Mouse (Mus musculus) intestine, embryonic 16.5 days (tissue): ENCODE measurements around the gene Fibp. TPM values are rescaled to one million over a fixed set of nuclear protein-coding genes. Genes with fewer than 3 reads are reported as not detected.

Experiments used
- ATAC-seq: fragments of 200-750 bp; cut with Nextera tagmentation; 2 replicates; pipeline ENCODE4 v1.8.0; 2017; ENCODE audit warnings: moderate TSS enrichment, moderate library complexity
- H3K27ac ChIP-seq: fragments of 300-500 bp; sonication (generic); 2 replicates; pipeline ENCODE4 v1.5.1; 2014; ENCODE audit warnings: mild to moderate bottlenecking, low read length
- H3K27me3 ChIP-seq: fragments of 300-500 bp; sonication (generic); replicated peaks from 2 replicates; pipeline ENCODE4 v1.6.1; 2014; ENCODE audit warnings: low read length, control low read depth, mixed read lengths; ENCODE audit not compliant: control insufficient read depth, insufficient read depth
- H3K36me3 ChIP-seq: fragments of 300-500 bp; sonication (generic); 2 replicates; pipeline ENCODE4 v1.6.1; 2014; ENCODE audit warnings: low read length, control low read depth; ENCODE audit not compliant: control insufficient read depth, insufficient read depth
- H3K4me1 ChIP-seq: fragments of 300-500 bp; sonication (generic); 2 replicates; pipeline ENCODE4 v1.6.1; 2014; ENCODE audit warnings: low read length, control low read depth, mixed read lengths; ENCODE audit not compliant: control insufficient read depth, insufficient read depth
- H3K4me2 ChIP-seq: fragments of 300-500 bp; sonication (generic); 2 replicates; pipeline ENCODE4 v1.6.1; 2014; ENCODE audit warnings: low read depth, low read length, control low read depth
- H3K4me3 ChIP-seq: fragments of 300-500 bp; sonication (generic); 2 replicates; pipeline ENCODE4 v1.5.1; 2014; ENCODE audit warnings: mild to moderate bottlenecking, low read length
- H3K9ac ChIP-seq: fragments of 300-500 bp; sonication (generic); 2 replicates; pipeline ENCODE4 v1.6.1; 2014; ENCODE audit warnings: low read depth, low read length
- H3K9me3 ChIP-seq: fragments of 300-500 bp; sonication (generic); 2 replicates; pipeline ENCODE4 v1.6.1; 2016; ENCODE audit warnings: low read length, control low read depth; ENCODE audit not compliant: control insufficient read depth
- WGBS: fragments of 180-500 bp; shearing (Covaris S2); extraction: QIAGEN DNeasy Blood & Tissue Kit; methylation state at CpG from one replicate; pipeline ENCODE4 v1.1.7; 2014; 5-methylcytosine and 5-hydroxymethylcytosine counted together
- polyA plus RNA-seq: library from polyadenylated mRNA; unstranded; fragments of >200 nt; fragmentation: Nextera tagmentation; extraction: Ambion mirVana; gene quantifications from 2 replicates; pipeline ENCODE4 v1.2.1, GENCODE M21; 2015

Fibp gene
- polyA plus RNA-seq, 1 experiment from 2014 or later = 102 TPM

GRCm38 (mm10) chr19:5483386-5484359 is 23.3 kb downstream of the Fibp start:
- WGBS = 90% methylated on average over 19 of the region's 19 CpGs
- Histone ChIP-seq H3K4me1 (peaks cover 14% of the 10 kb centered on the region; the same call in 1 of the 2 replicates), H3K27me3 (no peaks in the 10 kb centered on the region), H3K27ac (no peak overlapping the region), H3K4me3 (no peak overlapping the region), H3K4me2 (no peak overlapping the region), H3K36me3 (peaks cover 7% of the 10 kb centered on the region), H3K9me3 (no peaks in the 10 kb centered on the region), H3K9ac (no peak overlapping the region)
- no peak for ATAC-seq

- H3K36me3 ChIP-seq = peaks cover 7% of the 10 kb centered on the region
- 94% methylated on average over 5 of the region's 5 CpGs for WGBS
- no peak for ATAC-seq
These were observed 24.1 kb downstream of the Fibp start for GRCm38 (mm10) chr19:5484496-5484895.

GRCm38 (mm10) chr19:5485371-5485770 is 25.0 kb downstream of the Fibp start:
- no peak overlapping the region for H3K9ac ChIP-seq
- ATAC-seq = no peak
- peaks cover 18% of the 10 kb centered on the region for H3K4me1 ChIP-seq
- H3K27me3 ChIP-seq = no peaks in the 10 kb centered on the region
- peaks cover 7% of the 10 kb centered on the region for H3K36me3 ChIP-seq
- H3K4me2 ChIP-seq = no peak overlapping the region
- no peak overlapping the region for H3K4me3 ChIP-seq
- H3K27ac ChIP-seq = no peak overlapping the region
- H3K9me3 ChIP-seq = no peaks in the 10 kb centered on the region
- 87% methylated on average over 8 of the region's 8 CpGs for WGBS

More at GRCm38 (mm10) chr19:5484496-5484895, 24.1 kb downstream of the Fibp start:
- peaks cover 14% of the 10 kb centered on the region; the same call in 1 of the 2 replicates for H3K4me1 ChIP-seq
- no peak overlapping the region for H3K4me2 ChIP-seq
- H3K9me3 ChIP-seq = no peaks in the 10 kb centered on the region
- H3K27ac ChIP-seq = no peak overlapping the region
- H3K9ac ChIP-seq = no peak overlapping the region
- H3K27me3 ChIP-seq = no peaks in the 10 kb centered on the region
- H3K4me3 ChIP-seq = no peak overlapping the region

GRCm38 (mm10) chr19:5485821-5486220 is 25.4 kb downstream of the Fibp start:
- 90% methylated on average over 7 of the region's 7 CpGs for WGBS
- Histone ChIP-seq H3K9me3 (no peaks in the 10 kb centered on the region), H3K36me3 (peaks cover 7% of the 10 kb centered on the region), H3K4me2 (no peak overlapping the region), H3K27ac (no peak overlapping the region), H3K27me3 (no peaks in the 10 kb centered on the region), H3K4me3 (no peak overlapping the region), H3K9ac (no peak overlapping the region), H3K4me1 (peaks cover 18% of the 10 kb centered on the region)
- ATAC-seq = no peak

- no peak overlapping the region for H3K27ac ChIP-seq
- H3K4me3 ChIP-seq = no peak overlapping the region
- H3K36me3 ChIP-seq = peaks cover 7% of the 10 kb centered on the region
- H3K4me2 ChIP-seq = no peak overlapping the region
- H3K9me3 ChIP-seq = no peaks in the 10 kb centered on the region
- 83% methylated on average over 8 of the region's 8 CpGs for WGBS
- ATAC-seq = no peak
- H3K9ac ChIP-seq = no peak overlapping the region
- H3K27me3 ChIP-seq = no peaks in the 10 kb centered on the region
- peaks cover 18% of the 10 kb centered on the region for H3K4me1 ChIP-seq
These were observed 25.9 kb downstream of the Fibp start for GRCm38 (mm10) chr19:5486286-5486685.

GRCm38 (mm10) chr19:5486771-5487170 is 26.4 kb downstream of the Fibp start:
- no peaks in the 10 kb centered on the region for H3K27me3 ChIP-seq
- H3K9ac ChIP-seq = no peak overlapping the region
- H3K4me3 ChIP-seq = peak overlapping the region; percentile 65; the same call in 1 of the 2 replicates

GRCm38 (mm10) chr19:5487768-5488550 is 27.5 kb downstream of the Fibp start, which contains the start of gene Mus81:
Mus81 (minus strand) TSS chr19:5488402.
- peak within 1 kb of the TSS; percentile 71 for H3K9ac ChIP-seq
- peak within 1 kb of the TSS; percentile 65 for H3K4me3 ChIP-seq
- peaks cover 8% of the 10 kb centered on the region for H3K36me3 ChIP-seq
- peaks cover 27% of the 10 kb centered on the region for H3K4me1 ChIP-seq
- peak; percentile 73 for ATAC-seq
- no peaks in the 10 kb centered on the region for H3K9me3 ChIP-seq
- WGBS = under 1% methylated on average over 39 of the region's 39 CpGs
- H3K27me3 ChIP-seq = no peaks in the 10 kb centered on the region
- peak within 1 kb of the TSS; percentile 99 for H3K27ac ChIP-seq
- H3K4me2 ChIP-seq = peak within 1 kb of the TSS; percentile 93

More at GRCm38 (mm10) chr19:5486771-5487170, 26.4 kb downstream of the Fibp start:
- 84% methylated on average over 4 of the region's 4 CpGs for WGBS
- H3K4me2 ChIP-seq = 0 out of 2 replicates have a peak overlapping the region, but pooled peaks have one; percentile 93
- H3K36me3 ChIP-seq = peaks cover 7% of the 10 kb centered on the region
- no peak for ATAC-seq
- peaks cover 19% of the 10 kb centered on the region for H3K4me1 ChIP-seq
- peak overlapping the region; percentile 99; the same call in 1 of the 2 replicates for H3K27ac ChIP-seq
- H3K9me3 ChIP-seq = no peaks in the 10 kb centered on the region

- Histone ChIP-seq H3K9ac (peak overlapping the region; percentile 71), H3K27ac (peak overlapping the region; percentile 99), H3K27me3 (no peaks in the 10 kb centered on the region), H3K9me3 (no peaks in the 10 kb centered on the region), H3K4me3 (peak overlapping the region; percentile 65), H3K36me3 (peaks cover 12% of the 10 kb centered on the region; the same call in 1 of the 2 replicates), H3K4me2 (peak overlapping the region; percentile 93), H3K4me1 (peaks cover 29% of the 10 kb centered on the region)
- peak; percentile 85 for ATAC-seq
- under 1% methylated on average over 26 of the region's 26 CpGs for WGBS
These were observed 28.6 kb downstream of the Fibp start for GRCm38 (mm10) chr19:5488878-5489571.
